Mouse (Mus musculus) bone marrow macrophage, adult 2 months (primary cell): ENCODE measurements at regions not wholly inside any gene's neighbourhood (a gene's known extent, or its start where the extent isn't known, plus 50 kb on each side); places are given as distances from the start of the nearest gene placed in this dataset.
A peak's percentile ranks its signal among the peaks of the same experiment; 100 is the strongest.

Source experiments
- CTCF ChIP-seq: IDR thresholded peaks from 2 replicates; pipeline ENCODE4 v1.5.1; 2012; ENCODE audit warnings: low read depth, mild to moderate bottlenecking, low read length, moderate library complexity
- POLR2A ChIP-seq: IDR thresholded peaks from 2 replicates; pipeline ENCODE4 v1.6.1; 2012; ENCODE audit warnings: mild to moderate bottlenecking, low read depth, low read length, borderline replicate concordance

DNA sequence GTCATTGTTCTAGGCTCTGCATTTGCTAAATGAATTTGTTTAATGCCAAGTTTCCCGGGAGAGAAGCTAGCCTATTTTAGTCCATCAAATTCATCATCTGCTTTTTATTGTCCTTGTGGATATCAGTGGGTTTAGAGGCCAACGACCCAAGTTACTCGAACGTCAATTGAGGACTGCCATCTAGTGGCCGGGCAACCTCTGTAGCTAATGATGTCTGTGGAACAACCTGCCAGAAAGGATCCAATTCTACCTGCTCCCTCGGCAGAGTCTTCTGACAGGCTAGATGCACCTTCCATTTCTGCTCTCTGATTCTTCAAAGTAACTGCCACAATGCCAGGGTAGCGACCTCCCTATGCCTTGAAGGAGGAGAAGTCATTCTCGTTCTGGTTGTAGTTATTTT lies 232.1 kb upstream of the Cxcr4 start:
- peak; percentile 51 for TF ChIP-seq CTCF
- TF ChIP-seq POLR2A = no peak
